Mouse (Mus musculus) left cerebral cortex, adult 2 months (tissue): ENCODE results near the gene Etfbkmt. TPM values are rescaled to one million over a fixed set of nuclear protein-coding genes. Genes with fewer than 3 reads are reported as not detected.

Experiments
- DNase-seq, 2 experiments: peaks; one replicate each; pipeline ENCODE4 v3.0.0; 2021 to 2022; ENCODE audit warnings: low spot score in 2 of 2, mixed read lengths in 1 of 2; ENCODE audit errors: extremely low spot score in 1 of 2
- H3K27ac ChIP-seq: fragments of 200-600 bp; 2 replicates; pipeline ENCODE4 v1.8.1; 2022
- H3K4me3 ChIP-seq: fragments of 200-600 bp; 2 replicates; pipeline ENCODE4 v1.8.1; 2022
- CTCF ChIP-seq: fragments of 200-600 bp; IDR thresholded peaks from 2 replicates; pipeline ENCODE4 v1.8.1; 2022; ENCODE audit warnings: antibody characterized with exemption, mild to moderate bottlenecking, moderate library complexity
- intact Hi-C: fragments of 180-260 bp; cut with DNase I; formaldehyde crosslinking; loops from one replicate; pipeline ENCODE4 v1.15.1; 2025
- long read RNA-seq, 2 experiments: library from polyadenylated mRNA; stranded (forward); transcript quantifications; one replicate each; pipeline ENCODE4 v2.0.0; 2021; ENCODE audit warnings: borderline mapping rate in 2 of 2
- total RNA-seq, 2 experiments: library from RNA; stranded (reverse); gene quantifications; 2 replicates each; pipeline ENCODE4 v1.2.3; 2021

Etfbkmt gene
- 1 to 10 TPM; 2.2 to 2.6 TPM for total RNA-seq
- long read RNA-seq, experiment 1, partial matches to known transcripts: 0 of 1 reads
- long read RNA-seq, experiment 1, other reads (novel, unspliced or antisense): 1 of 1 reads
- long read RNA-seq, experiment 2: 0 reads

DNA sequence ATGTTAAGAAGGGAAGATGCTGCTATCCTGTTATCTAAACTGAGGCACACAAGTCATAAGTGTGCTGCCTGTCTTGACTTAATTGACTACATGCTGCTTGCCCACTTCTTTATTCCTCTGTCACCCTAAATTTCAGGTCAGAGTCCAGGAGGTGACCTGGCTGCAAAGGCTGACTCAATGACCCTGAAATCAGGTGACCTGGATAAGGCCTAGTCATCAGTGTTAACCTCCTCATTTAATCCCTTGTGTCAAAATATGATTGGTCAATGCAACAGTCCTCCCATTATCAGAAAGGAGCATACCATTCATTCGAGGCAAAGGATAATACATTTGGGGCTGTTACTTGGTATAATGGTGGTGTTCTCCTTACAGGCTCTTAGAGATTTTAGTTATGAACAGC is at the start of gene Etfbkmt:
TSS of gene Etfbkmt (plus strand) at position 379 of the 400 bp plus-strand sequence.
- intact Hi-C loops: no loop called here
- no peak for TF ChIP-seq CTCF
- DNase-seq: no peak
- Histone ChIP-seq H3K4me3 (no peak within 1 kb of the TSS), H3K27ac (no peak within 1 kb of the TSS)

GRCm38 (mm10) chr6:149092406-149092805 is 47.2 kb upstream of the Etfbkmt start:
- Histone ChIP-seq H3K27ac (no peak overlapping the region), H3K4me3 (no peak overlapping the region)
- intact Hi-C loops: no loop called here
- DNase-seq: no peak
- TF ChIP-seq CTCF: no peak

- Histone ChIP-seq H3K4me3 (no peak overlapping the region), H3K27ac (no peak overlapping the region)
- DNase-seq: no peak
- no peak for TF ChIP-seq CTCF
- intact Hi-C loops: no loop called here
Observed at GRCm38 (mm10) chr6:149093465-149093864, 46.2 kb upstream of the Etfbkmt start.

DNA sequence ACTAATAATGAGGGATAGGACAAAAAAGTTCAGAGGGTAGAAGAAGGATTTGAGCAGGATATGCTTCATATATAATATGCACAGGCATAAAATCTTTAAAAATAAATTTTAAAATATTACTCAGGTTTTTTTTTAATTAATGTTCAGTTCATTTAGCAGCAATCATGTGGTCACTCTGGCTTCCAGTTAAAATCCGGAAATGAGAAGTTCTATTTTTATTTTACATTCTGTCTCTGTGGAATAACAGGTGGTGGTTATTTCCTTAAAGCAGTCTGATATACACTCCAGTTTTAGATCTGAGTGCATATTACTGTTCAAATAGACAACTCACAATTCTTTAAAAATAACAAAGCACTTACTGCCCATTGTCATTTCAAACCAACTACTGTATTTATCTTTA is 45.1 kb upstream of the Etfbkmt start:
- DNase-seq: no peak
- TF ChIP-seq CTCF: no peak
- intact Hi-C loops: no loop called here
- Histone ChIP-seq H3K4me3 (no peak overlapping the region), H3K27ac (no peak overlapping the region)

DNA sequence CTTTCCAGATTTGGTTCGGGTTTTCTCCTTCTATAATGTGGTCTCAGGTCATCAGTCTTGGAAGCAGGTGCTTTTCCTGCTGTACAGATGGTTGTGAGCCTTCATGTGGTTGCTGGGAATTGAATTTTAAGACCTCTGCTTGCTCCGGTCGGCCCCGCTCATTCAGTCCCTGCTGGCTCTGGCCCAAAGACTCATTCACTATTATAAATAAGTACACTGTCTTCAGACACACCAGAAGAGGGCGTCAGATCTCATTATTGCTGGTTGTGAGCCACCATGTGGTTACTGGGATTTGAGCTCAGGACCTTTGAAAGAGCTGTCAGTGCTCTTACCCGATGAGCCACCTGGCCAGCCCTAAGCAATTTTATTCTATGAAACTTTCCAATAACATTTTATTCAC is 44.3 kb upstream of the Etfbkmt start:
- H3K27ac ChIP-seq: no peak overlapping the region
- intact Hi-C loops: no loop called here
- peak; percentile 15 for TF ChIP-seq CTCF
- H3K4me3 ChIP-seq: no peak overlapping the region
- no peak for DNase-seq

DNA sequence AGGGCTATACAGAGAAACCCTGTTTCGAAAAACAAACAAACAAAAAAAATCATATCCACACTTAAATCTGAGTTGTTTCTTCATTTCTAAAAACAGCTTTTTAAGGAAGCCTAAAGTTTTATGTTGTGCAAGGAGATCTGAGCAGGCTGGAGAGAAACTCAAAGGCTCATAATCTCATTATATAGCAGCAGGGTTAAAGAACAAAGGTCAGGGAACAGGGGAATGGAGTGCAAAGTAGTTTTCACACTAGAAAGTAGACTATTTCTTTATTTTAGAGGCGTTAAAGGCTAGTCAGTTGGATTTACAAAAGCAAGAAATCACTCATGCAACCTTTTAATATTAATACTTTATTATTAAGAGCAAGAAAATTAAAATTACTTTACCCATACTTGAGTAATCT is 43.4 kb upstream of the Etfbkmt start:
- intact Hi-C loops: no loop called here
- H3K27ac ChIP-seq: no peak overlapping the region
- TF ChIP-seq CTCF: no peak
- H3K4me3 ChIP-seq: no peak overlapping the region
- DNase-seq: no peak

- intact Hi-C loops: no loop called here
- H3K4me3 ChIP-seq: no peak overlapping the region
- DNase-seq: no peak
- H3K27ac ChIP-seq: no peak overlapping the region
- no peak for TF ChIP-seq CTCF
Observed at GRCm38 (mm10) chr6:149097276-149097675, 42.4 kb upstream of the Etfbkmt start.

DNA sequence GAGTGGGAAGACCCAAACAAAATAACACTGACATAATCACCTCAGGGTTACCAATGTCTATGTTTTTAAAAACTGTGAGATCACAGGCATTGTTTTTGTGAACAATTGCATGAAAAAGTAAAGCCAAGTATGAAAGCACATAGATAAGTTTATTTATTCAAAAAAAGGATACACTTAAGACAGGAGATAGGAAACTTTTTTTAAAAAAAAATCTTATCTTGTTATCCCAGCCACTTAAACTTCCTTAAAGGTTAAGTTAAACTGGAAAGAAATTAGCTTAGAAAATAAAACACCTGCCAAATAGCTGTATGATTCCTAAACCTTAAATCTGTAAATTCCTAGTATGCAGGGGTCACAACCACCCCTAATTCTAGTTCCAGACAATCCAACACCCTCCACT is 40.7 kb upstream of the Etfbkmt start:
- no peak for TF ChIP-seq CTCF
- no peak for DNase-seq
- H3K27ac ChIP-seq: no peak overlapping the region
- peak overlapping the region; percentile 64; the same call in 1 of the 2 replicates for H3K4me3 ChIP-seq
- intact Hi-C loops: no loop called here

GRCm38 (mm10) chr6:149100174-149101075 is 39.2 kb upstream of the Etfbkmt start:
- DNase-seq: peak; percentile 62 to 64
- Histone ChIP-seq H3K27ac (peak overlapping the region; percentile 95), H3K4me3 (peak overlapping the region; percentile 64)
- intact Hi-C loops: loop anchor here (2.0 to 5.0 kb wide), 2 partner anchors 40 to 268 kb away; partner anchors contain the start of gene Ipo8
- TF ChIP-seq CTCF: no peak; the same call in 1 of the 2 replicates

DNA sequence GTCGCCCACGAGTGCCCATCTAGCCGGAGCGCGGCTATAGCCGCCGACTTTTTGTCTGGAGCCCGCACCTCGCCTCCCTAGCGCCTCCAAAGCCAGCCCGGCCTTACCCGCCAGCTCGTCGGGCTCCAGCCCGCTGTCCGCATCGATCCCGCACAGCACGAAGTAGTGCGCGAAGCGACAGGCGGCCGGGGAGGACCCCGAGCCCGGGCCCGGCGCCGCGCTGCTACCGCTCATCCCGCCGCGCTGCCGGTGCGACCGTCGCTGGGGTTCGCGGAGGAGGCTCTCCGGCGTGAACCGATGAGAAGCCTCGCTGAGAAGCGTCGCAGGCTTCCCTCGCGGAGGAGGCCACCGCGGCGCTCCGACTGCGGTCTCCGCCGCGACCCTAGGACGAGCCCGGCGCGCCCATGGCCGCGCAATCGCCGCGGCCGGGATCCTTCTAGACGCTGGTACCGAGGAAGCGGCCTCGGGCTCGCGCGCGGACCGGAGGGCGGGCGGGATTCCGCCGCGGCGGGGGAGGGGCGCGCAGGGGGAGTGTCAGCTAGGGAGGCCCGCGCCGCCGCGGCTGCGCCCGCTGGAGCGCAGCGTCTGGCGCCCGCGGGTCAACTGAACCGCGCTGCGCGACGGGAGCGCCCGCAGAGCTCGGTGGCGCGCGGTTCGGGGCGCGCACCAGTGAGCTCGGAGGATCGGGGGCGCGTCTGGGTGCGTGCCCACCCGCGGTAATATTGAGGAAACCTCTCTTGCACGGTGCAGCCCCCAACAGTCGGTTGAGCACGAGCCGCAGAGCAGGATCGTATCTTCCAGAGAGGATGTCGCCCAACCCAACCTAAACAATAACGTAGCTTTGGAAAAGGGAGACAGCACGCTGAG is 38.3 kb upstream of the Etfbkmt start, which contains the start of gene Dennd5b:
TSS of gene Dennd5b (minus strand) at position 605 of the 867 bp plus-strand sequence.
- intact Hi-C loops: loop anchor here (2.0 to 5.0 kb wide), 2 partner anchors 41 to 269 kb away; partner anchors contain the start of gene Ipo8
- Histone ChIP-seq H3K27ac (peak within 1 kb of the TSS; percentile 95), H3K4me3 (peak within 1 kb of the TSS; percentile 64)
- peak; percentile 82 to 87 for DNase-seq
- TF ChIP-seq CTCF: no peak; the same call in 1 of the 2 replicates

DNA sequence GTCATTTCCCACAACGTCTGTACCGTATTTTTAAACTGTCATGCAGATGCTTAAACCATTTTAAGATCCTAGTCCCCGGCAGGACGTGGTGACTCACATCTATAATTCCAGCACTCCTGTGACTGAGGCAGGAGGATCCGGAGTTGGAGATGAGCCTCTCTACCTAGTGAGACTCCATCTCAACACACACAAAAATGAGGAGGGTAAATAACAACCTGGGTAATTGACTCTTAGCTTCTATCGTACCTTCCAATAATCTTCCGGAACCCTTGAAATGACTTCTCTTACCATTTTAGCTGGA is 37.8 kb upstream of the Etfbkmt start:
- intact Hi-C loops: loop anchor here (2.0 to 5.0 kb wide), 2 partner anchors 41 to 270 kb away; partner anchors contain the start of gene Ipo8
- DNase-seq: no peak
- peak overlapping the region; percentile 64 for H3K4me3 ChIP-seq
- peak overlapping the region; percentile 95 for H3K27ac ChIP-seq
- TF ChIP-seq CTCF: no peak
